Mouse (Mus musculus) heart, postnatal 0 days (tissue): ENCODE measurements around the gene Gm20708.

ENCODE experiments used
- CTCF ChIP-seq: IDR thresholded peaks from 2 replicates; pipeline ENCODE4 v1.5.1; 2016; ENCODE audit warnings: antibody characterized with exemption, control low read depth, low read depth
- EP300 ChIP-seq: IDR thresholded peaks from 2 replicates; pipeline ENCODE4 v1.6.1; 2016; ENCODE audit warnings: antibody characterized with exemption, low read depth

GRCm38 (mm10) chr11:117871911-117872584 lies 62.6 kb downstream of the Gm20708 start:
- no peak for TF ChIP-seq CTCF
- no peak for TF ChIP-seq EP300
